Mouse (Mus musculus) liver, adult 2 months (tissue): ENCODE measurements around the gene Tmco5.

Source experiments
- CTCF ChIP-seq: fragments of 200-500 bp; IDR thresholded peaks from 2 replicates; pipeline ENCODE4 v1.5.1; 2011; ENCODE audit warnings: low read depth, low read length, control low read depth
- POLR2A ChIP-seq: fragments of 200-500 bp; IDR thresholded peaks from 2 replicates; pipeline ENCODE4 v1.6.1; 2011; ENCODE audit warnings: low read length, control low read depth; ENCODE audit not compliant: insufficient read depth; ENCODE audit errors: extremely low read depth

DNA sequence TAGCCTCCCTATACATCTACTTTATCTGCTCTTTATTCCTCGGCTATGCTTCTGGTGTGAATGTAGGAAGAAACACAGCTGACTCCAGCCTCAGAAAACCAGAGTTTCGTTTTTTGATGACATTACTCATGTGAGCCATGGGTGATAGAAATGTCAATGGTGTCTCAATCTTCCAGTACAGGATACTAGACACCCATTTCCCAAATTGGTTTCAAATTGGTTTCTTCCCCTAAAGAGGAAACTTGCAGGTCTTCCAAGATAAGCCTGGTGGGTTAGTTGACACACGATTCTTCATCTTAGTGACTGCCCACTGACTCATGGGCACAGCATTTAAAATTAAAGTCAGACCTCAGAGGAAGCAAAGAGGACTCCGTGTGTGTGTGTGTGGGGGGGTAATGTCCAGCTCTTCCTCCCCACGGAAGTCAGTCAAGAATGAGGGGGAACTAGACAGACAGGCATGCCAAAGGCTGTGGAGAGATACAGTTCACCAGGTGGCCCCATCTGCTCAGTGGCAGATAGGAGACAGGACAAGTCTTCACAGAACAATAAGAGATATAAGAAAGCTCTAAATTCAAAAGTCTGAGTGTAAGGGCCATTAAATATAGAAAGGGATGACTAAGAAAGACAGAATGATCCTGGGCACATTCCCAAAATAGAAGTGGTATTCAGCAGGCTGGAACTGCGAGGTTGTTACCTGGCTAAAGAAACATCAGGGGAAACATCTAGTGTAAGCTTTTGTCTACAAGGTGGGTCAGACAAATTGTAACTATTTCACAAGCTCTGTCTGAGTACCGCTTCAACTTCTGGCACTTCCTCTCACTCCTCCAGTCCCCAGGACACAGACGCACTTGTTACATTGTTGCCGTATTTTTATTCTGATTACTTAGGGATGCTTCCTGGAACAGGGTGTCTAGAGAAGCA is 44.3 kb downstream of the Tmco5 start:
- TF ChIP-seq POLR2A: no peak
- no peak for TF ChIP-seq CTCF
